Mouse (Mus musculus) forebrain, embryonic 11.5 days (tissue): ENCODE measurements around the gene Pkp4. TPM values are rescaled to one million over a fixed set of nuclear protein-coding genes. Genes with fewer than 3 reads are reported as not detected.
"Not testable (repeated sequence)": the region's sequence is repeated elsewhere in the genome, so short reads cannot be mapped to it uniquely, and the experiment has no call there.

Experiments used
- ATAC-seq: fragments of 200-750 bp; cut with Nextera tagmentation; replicated peaks from 2 replicates; pipeline ENCODE4 v1.8.0; 2017; ENCODE audit warnings: moderate TSS enrichment; ENCODE audit not compliant: low FRiP score
- DNase-seq: peaks from one replicate; pipeline ENCODE4 v3.0.0-alpha.2; 2017; ENCODE audit warnings: low spot score
- H3K27ac ChIP-seq: fragments of 300-500 bp; sonication (generic); 2 replicates; pipeline ENCODE4 v1.5.1; 2014; ENCODE audit warnings: low read depth, low read length
- H3K27me3 ChIP-seq: fragments of 300-500 bp; sonication (generic); 2 replicates; pipeline ENCODE4 v1.6.1; 2014; ENCODE audit warnings: mild to moderate bottlenecking, low read length, mixed read lengths; ENCODE audit not compliant: control insufficient read depth, insufficient read depth
- H3K36me3 ChIP-seq: fragments of 300-500 bp; sonication (generic); 2 replicates; pipeline ENCODE4 v1.6.1; 2014; ENCODE audit warnings: mild to moderate bottlenecking, low read length, moderate library complexity, mixed read lengths; ENCODE audit not compliant: control insufficient read depth, insufficient read depth
- H3K4me1 ChIP-seq: fragments of 300-500 bp; sonication (generic); replicated peaks from 2 replicates; pipeline ENCODE4 v1.6.1; 2014; ENCODE audit warnings: low read length, mixed read lengths; ENCODE audit not compliant: control insufficient read depth, insufficient read depth
- H3K4me2 ChIP-seq: fragments of 300-500 bp; sonication (generic); 2 replicates; pipeline ENCODE4 v1.6.1; 2014; ENCODE audit warnings: low read depth, mild to moderate bottlenecking, low read length, moderate library complexity, mixed read lengths; ENCODE audit not compliant: severe bottlenecking
- H3K4me3 ChIP-seq: fragments of 300-500 bp; sonication (generic); 2 replicates; pipeline ENCODE4 v1.5.1; 2014; ENCODE audit warnings: low read depth, low read length
- H3K9ac ChIP-seq: fragments of 300-500 bp; sonication (generic); 2 replicates; pipeline ENCODE4 v1.6.1; 2014; ENCODE audit warnings: low read length
- H3K9me3 ChIP-seq: fragments of 300-500 bp; sonication (generic); 2 replicates; pipeline ENCODE4 v1.6.1; 2016; ENCODE audit warnings: low read length, mixed read lengths; ENCODE audit not compliant: control insufficient read depth
- WGBS: fragments of 180-500 bp; shearing (Covaris S2); extraction: QIAGEN DNeasy Blood & Tissue Kit; methylation state at CpG from one replicate; pipeline ENCODE4 v1.1.7; 2014; 5-methylcytosine and 5-hydroxymethylcytosine counted together
- polyA plus RNA-seq: library from polyadenylated mRNA; unstranded; fragments of >200 nt; fragmentation: Nextera tagmentation; extraction: Ambion mirVana; gene quantifications from 2 replicates; pipeline ENCODE4 v1.2.1, GENCODE M21; 2014

The Pkp4 gene
- polyA plus RNA-seq, 1 experiment from 2014 or later = 24.5 TPM

DNA sequence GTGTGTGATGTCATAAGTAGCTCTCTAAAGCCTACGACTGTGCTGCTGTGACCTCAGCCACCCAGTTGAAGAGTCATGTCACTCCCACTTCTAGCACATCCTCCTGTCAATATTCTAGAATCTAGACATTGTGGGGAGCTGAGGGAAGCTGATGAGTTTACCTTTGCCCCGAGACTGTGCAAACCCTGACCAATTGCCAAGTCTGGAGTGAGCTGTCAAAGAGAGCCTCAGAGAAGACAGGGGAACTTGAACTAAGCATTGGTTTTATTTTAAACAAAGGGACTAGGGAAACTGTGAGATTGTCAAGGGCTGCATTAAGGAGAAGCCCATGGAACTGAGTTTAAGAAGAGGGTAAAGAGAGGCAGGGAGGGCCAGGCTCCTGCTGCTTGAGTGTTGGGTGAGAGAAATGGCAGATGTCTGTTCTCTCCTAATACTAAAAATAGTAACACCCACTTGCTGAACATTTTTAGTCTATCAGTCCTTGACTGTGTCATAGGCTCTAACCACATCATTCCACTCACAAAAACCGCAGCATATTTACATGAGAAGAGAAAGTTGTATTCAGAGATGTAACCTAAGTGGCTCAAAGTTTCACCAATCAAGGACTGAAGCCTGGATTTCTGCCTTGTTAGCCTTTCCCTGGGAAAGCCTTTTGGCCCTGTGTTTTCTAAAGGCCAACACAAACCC is 203.6 kb downstream of the Pkp4 start:
- Histone ChIP-seq H3K27me3 (no peaks in the 10 kb centered on the region), H3K4me2 (no peak overlapping the region), H3K36me3 (no peaks in the 10 kb centered on the region), H3K4me1 (no peaks in the 10 kb centered on the region), H3K4me3 (no peak overlapping the region), H3K9ac (no peak overlapping the region), H3K9me3 (no peaks in the 10 kb centered on the region), H3K27ac (no peak overlapping the region)
- ATAC-seq (no peak), DNase-seq (no peak)
- 94% methylated on average over 3 of the region's 3 CpGs for WGBS

DNA sequence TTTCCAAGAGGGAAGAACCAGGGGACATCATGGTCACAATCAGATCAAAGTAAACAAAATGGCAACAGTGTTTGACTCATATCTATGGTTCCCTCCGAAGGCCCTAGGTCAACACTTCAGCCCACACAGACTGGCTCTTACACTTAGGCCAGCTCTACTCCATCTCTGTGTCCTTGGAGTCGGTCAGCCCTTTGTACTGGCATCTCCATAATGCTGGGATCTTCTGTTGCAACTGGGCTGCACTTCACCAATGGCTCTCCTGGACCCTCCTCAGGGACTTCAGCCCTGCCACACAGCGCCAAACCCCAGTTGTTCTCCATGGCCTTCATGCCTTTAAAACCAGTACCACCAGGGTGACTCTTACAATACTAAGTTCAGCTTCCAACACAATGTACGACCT is 206.5 kb downstream of the Pkp4 start:
- Histone ChIP-seq H3K27ac (no peak overlapping the region), H3K27me3 (no peaks in the 10 kb centered on the region), H3K4me1 (no peaks in the 10 kb centered on the region), H3K9me3 (no peaks in the 10 kb centered on the region), H3K9ac (no peak overlapping the region), H3K36me3 (no peaks in the 10 kb centered on the region), H3K4me2 (no peak overlapping the region), H3K4me3 (no peak overlapping the region)
- ATAC-seq = no peak
- DNase-seq = no peak
- WGBS = 92% methylated on average over 4 of the region's 4 CpGs

DNA sequence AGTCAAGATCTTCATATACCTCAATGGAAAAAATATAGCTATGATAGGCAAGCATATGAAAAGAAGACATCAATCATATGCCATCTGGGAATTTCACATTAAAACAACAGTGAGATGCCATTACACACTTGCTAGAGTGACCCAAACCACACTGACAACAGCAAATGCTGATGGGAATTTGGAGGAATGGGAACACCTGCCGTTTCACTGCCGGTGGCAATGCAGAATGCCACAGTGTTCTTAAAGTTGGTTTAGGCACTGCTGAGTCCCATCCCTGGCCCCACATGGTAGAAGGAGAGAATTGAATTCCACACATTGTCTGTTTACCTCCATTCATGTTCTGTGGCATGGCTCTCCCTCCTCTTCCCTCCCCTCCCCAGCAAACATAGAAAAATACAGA is 212.5 kb downstream of the Pkp4 start:
- DNase-seq (no peak), ATAC-seq (no peak)
- Histone ChIP-seq H3K36me3 (no peaks in the 10 kb centered on the region), H3K9me3 (no peaks in the 10 kb centered on the region), H3K4me3 (no peak overlapping the region), H3K27ac (no peak overlapping the region), H3K4me1 (no peaks in the 10 kb centered on the region), H3K9ac (no peak overlapping the region), H3K27me3 (no peaks in the 10 kb centered on the region), H3K4me2 (no peak overlapping the region)
- 84% methylated on average over 2 of the region's 2 CpGs for WGBS

DNA sequence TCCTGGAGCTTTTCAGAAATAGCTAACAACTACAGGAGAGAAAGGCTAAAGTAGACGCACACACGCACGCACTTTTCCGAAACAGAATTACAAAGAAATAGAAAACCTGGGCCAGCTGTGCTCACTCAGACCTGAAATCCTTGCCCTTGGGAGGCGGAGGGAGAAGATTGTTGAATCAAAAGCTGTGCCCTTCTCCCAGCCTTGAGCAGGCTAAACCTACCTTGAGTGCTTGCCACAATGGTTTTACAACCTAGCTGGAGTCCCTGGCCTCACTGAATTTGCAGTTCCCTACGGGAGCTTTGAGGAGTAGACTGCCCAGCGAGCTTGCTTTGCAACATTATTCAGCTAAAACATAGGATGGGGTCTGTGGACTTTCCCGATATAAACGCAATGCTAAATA is 217.4 kb downstream of the Pkp4 start:
- no peak overlapping the region for H3K4me3 ChIP-seq
- H3K27me3 ChIP-seq = no peaks in the 10 kb centered on the region
- no peak overlapping the region for H3K4me2 ChIP-seq
- no peaks in the 10 kb centered on the region for H3K9me3 ChIP-seq
- H3K36me3 ChIP-seq = no peaks in the 10 kb centered on the region
- WGBS = 90% methylated on average over 9 of the region's 9 CpGs
- H3K9ac ChIP-seq = no peak overlapping the region
- DNase-seq (no peak), ATAC-seq (no peak)
- no peak overlapping the region for H3K27ac ChIP-seq
- no peaks in the 10 kb centered on the region for H3K4me1 ChIP-seq

DNA sequence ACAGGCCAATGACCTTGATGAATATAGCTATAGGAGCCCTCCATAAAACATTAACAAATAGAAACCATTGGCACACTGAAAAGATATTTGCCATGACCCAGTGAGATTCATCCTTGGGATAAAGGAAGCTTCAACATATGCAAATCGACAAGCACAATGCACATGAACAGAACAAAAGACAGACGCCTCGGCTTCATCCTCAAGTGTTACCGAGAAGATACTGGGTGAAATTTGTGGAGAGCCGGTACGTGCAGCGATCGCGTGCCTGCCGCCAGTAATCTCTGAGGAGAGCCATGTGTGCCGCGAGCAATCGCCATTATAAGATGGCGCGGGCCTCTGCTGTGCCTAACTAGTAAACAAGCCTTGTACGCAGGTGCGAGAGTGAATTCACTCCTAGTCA is 218.2 kb downstream of the Pkp4 start:
- not testable (repeated sequence) for H3K27me3 ChIP-seq, H3K4me1 ChIP-seq, H3K9me3 ChIP-seq, H3K9ac ChIP-seq, H3K27ac ChIP-seq, H3K4me2 ChIP-seq, H3K4me3 ChIP-seq, ATAC-seq, DNase-seq, H3K36me3 ChIP-seq
- 97% methylated on average over 15 of the region's 17 CpGs for WGBS

DNA sequence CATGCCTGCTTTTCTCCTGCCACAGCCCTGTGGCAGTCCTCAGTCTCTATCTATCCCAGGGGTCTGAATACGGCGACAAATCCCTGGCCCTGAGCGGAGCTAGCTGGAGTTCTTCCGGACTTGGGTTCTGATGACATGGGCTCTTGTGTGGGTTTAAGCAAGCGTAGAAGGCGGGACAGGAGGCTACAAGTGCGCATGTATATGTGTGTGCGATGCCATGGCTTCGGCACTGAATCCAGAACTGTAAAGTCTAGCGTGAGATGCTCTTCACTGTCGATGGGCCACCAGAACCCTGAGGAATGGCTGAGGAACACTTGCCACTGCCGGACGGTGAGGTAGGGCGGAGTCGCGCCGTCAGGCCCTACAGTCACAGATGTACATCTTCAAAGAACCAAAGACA is 222.6 kb downstream of the Pkp4 start:
- no peak for DNase-seq
- Histone ChIP-seq H3K36me3 (no peaks in the 10 kb centered on the region), H3K27ac (no peak overlapping the region), H3K9ac (no peak overlapping the region), H3K4me2 (no peak overlapping the region), H3K27me3 (no peaks in the 10 kb centered on the region), H3K9me3 (no peaks in the 10 kb centered on the region), H3K4me3 (no peak overlapping the region), H3K4me1 (no peaks in the 10 kb centered on the region)
- ATAC-seq = no peak
- 96% methylated on average over 17 of the region's 17 CpGs for WGBS

DNA sequence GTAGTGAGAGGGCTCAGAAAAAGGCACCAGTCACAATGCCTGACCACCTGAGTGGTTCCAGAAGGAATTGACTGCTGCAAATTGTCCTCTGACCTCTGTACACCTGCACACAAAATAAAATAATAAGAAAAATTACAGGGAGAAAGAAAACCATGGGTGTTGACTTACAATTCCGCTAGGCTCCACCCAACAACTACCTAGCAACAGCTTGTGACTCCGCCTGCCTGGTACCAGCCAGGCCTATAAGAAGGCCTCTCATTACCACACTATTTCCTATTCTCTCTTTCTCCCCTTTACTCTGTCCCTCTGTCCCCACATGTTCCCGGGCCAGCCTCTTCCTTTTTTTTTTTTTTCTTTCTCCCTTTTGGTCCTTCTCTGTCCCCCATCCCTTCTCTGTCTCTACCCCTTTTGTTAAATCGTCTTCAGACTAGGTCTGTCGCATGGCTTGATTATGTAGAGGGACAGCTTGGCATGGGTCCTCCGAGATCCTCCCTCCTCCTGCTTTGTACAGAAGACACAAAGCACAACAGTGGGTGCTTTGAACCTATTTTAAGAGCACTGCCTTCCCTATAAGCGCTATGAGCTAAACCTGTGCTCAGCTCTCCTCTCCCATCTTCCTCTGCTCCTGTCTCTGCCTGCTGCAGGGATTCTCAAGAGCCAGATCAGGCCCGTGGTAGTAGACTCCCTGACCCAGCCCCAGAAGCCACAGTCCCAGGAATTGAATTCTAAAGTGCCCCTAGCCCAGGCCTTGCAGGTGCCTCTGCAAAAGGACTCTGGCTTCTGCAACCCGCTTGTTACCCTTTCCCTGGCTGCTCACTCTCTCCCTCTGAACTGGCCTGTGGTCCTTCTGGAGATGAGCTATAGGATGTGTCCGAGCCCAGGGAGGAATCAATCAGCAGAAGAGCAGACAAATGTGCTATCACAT is 223.5 kb downstream of the Pkp4 start:
- Histone ChIP-seq H3K4me2 (no peak overlapping the region), H3K9me3 (no peaks in the 10 kb centered on the region), H3K27me3 (no peaks in the 10 kb centered on the region), H3K36me3 (no peaks in the 10 kb centered on the region), H3K4me1 (no peaks in the 10 kb centered on the region), H3K27ac (no peak overlapping the region), H3K4me3 (no peak overlapping the region), H3K9ac (no peak overlapping the region)
- WGBS = 80% methylated on average over 10 of the region's 10 CpGs
- DNase-seq (no peak), ATAC-seq (no peak)

DNA sequence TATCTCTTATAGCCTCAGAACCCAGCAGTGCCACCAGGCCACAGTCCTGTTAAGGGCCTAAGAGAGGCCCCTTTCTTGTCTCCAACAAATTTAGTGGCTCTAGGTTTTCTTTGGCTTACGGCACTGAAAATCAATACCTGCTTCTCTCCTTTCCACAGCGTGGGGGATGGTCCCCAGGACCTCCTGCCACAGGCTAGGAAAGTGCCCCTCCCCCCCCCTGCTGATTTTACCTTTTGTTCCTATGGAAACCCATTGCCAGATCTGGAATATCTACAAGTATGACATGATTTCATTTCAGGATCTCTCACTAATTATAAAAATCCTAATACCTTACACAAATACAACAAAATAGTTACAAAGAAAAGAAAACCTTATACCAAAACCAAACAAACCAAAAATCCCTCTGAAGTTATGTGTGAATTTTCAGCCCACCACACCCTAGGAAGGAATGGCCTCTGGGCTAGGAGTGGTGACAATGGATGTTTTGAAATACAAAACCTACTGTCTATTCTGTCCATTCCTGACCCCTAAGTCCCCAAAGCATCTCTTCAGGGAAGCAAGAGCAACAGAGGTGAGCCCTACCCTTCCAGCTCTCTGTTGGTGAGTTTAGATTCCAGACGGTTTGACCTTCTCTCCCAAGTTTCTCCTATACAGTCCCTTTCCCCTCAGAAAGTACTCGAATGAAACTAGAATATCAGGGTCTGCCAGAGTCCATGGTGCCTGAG is 224.7 kb downstream of the Pkp4 start:
- H3K9ac ChIP-seq = no peak overlapping the region
- no peaks in the 10 kb centered on the region for H3K27me3 ChIP-seq
- DNase-seq (no peak), ATAC-seq (no peak)
- no peak overlapping the region for H3K27ac ChIP-seq
- no peaks in the 10 kb centered on the region for H3K36me3 ChIP-seq
- H3K9me3 ChIP-seq = no peaks in the 10 kb centered on the region
- WGBS = 65% methylated on average over 4 of the region's 4 CpGs
- H3K4me1 ChIP-seq = no peaks in the 10 kb centered on the region
- no peak overlapping the region for H3K4me3 ChIP-seq
- no peak overlapping the region for H3K4me2 ChIP-seq
